Mouse (Mus musculus) gastrocnemius, adult 18-20 months (tissue): ENCODE data around the gene Pld3. TPM values are rescaled to one million over a fixed set of nuclear protein-coding genes. Genes with fewer than 3 reads are reported as not detected.

Experiments used
- DNase-seq: peaks from one replicate; pipeline ENCODE4 v3.0.0; 2021; ENCODE audit warnings: low spot score
- long read RNA-seq, 2 experiments: library from polyadenylated mRNA; stranded (forward); transcript quantifications; one replicate each; pipeline ENCODE4 v2.0.0; 2021
- total RNA-seq, 2 experiments: library from RNA; stranded (reverse); gene quantifications; 2 replicates each; pipeline ENCODE4 v1.2.3; 2021

Gene Pld3
- total RNA-seq: 10 to 100 TPM; 15.1 to 16.1 TPM
- long read RNA-seq, experiment 1, transcript Pld3-201 (14 exons, 2,282 nt): major isoform, 11 of 24 reads
- long read RNA-seq, experiment 1, partial matches to known transcripts: 9 of 24 reads
- long read RNA-seq, experiment 1, other reads (novel, unspliced or antisense): 4 of 24 reads
- long read RNA-seq, experiment 2, transcript Pld3-201 (14 exons, 2,282 nt): major isoform, 12 of 29 reads
- long read RNA-seq, experiment 2, partial matches to known transcripts: 15 of 29 reads
- long read RNA-seq, experiment 2, other reads (novel, unspliced or antisense): 2 of 29 reads

DNA sequence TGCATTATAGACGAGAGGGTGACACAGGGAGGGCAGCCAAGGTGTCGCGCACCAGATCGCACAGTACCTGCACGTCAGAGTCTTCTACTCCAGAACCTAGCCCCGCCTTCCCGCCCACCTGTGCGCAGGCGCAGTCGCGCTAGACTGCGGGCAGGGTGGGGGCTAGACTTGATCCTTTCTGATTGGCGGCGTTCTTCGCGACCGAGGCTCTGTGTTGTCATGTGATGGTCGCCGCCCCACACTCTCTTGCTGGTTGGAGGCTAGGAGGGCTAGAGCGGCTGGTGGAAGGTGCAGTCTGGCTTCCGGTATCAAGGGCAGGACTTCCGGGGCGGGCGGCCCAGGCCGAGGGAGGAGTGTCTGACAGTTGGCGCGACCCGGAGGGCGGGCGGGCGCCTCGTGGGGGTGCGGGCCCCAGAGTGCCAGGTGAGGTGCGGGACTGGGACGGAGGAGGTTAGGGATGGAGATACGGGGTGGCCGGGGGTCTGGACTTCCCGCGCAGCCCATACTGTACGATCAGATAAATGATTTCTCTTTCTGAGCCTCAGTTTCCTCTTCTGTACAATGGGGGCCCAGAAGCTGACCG is at the start of gene Pld3, which contains the start of gene 2310022A10Rik:
Gene Pld3 (minus strand): TSS at position 288 of the 583 bp plus-strand sequence.
Gene 2310022A10Rik (plus strand): TSS at position 303 of the 583 bp plus-strand sequence.
- peak; percentile 95 for DNase-seq

DNA sequence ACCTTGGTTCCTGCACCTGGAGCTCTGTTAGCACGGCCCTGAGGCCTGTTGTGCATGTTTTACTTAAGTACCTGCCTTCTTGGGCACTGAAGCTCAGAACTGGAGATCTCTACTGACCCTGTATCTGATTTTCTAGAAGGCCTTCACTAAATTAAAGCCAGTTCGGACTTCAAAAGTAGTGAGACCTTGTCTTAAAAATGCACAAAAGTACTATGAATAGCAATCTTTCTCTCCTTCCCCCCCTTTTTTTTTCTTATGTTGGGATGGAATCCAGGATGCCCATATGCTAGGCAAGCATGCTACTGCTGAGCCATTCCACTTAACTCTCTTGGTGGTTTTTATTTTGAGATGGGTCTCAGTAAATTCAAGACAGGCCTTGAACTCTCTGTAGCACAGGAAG is 49.1 kb upstream of the Pld3 start:
- no peak for DNase-seq

DNA sequence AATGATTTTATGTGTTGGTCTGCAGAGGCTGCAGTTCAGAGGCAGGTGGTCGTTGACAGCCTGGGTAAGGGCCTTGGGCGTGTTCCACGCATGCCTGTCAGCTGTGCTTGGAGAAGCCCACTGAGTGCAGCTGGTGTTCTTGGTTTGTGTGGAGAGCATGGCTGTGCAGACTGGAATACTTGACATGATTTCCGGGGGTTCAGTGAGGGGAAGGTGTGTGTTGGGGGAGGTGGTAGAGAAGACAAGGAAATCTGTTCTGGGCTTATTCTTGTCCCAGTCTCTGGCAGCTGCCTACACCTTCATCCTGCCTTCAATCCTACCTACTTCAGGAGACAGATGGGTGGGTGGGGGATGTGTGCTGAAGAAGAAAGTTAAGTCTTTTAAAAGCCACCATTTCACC is 48.6 kb upstream of the Pld3 start:
- DNase-seq: no peak

DNA sequence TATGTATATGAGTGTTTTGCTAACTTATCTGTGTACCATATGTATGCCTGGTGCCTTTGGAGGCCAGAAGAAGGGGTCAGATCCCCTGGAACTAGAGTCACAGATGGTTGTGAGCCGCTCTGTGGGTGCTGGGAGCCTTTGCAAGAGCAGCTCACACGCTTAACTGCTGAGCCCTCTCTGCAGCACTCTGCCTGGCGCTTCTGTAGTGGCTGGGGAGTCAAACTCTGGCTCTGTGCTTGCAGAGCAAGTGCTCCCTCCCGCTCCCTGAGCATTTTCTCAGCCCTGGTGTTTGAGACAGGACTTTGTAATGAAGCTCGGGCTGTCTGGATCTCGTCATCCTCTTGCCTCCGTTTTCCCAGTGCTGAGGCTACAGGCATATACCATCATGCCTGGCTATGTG is 45.0 kb upstream of the Pld3 start:
- DNase-seq: no peak

DNA sequence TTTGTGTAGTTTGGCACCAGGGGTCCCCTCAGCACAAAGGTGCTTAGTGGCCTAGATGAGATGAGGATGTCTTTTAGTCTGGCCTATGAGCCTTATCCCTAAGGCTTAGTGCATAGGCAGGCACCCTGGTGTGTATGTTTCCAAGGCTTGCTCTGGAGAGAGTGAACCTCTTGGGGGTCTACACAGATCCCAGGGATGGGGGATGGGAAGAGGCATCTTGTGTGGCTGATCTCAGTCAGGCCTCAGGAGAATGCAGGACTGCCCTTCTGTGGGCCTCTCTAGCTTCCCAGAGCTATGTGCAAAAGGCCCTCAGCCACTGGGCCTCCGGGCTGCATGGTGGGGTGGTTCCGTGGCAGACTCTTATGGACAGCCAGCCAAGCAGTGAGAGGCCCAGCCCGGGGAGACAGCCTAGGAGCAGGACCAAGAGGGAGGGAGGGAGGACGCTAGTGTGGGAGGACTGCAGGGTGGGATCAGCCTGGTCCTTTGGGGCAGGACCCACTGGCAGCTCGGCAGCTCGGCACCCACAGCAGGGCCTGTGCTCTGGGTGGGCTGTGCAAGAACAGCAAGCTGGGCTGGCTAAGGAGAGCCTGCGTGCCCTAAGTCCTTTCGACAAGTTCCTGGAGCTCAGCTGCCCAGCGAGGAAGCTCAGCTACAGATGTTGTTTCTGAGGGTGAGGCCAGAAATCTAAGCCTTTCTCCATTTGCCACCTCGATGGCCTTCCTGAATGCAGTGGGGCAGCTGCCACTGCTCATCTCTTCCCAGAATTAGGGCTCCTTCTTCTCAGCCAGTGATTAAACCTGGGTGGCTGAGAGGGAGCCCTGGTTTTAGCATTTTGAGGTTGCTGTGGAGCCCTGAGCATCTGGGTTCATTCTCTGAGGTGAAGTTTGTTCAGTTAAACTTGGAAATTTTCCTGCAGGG is 43.8 kb upstream of the Pld3 start:
- DNase-seq: peak; percentile 50

DNA sequence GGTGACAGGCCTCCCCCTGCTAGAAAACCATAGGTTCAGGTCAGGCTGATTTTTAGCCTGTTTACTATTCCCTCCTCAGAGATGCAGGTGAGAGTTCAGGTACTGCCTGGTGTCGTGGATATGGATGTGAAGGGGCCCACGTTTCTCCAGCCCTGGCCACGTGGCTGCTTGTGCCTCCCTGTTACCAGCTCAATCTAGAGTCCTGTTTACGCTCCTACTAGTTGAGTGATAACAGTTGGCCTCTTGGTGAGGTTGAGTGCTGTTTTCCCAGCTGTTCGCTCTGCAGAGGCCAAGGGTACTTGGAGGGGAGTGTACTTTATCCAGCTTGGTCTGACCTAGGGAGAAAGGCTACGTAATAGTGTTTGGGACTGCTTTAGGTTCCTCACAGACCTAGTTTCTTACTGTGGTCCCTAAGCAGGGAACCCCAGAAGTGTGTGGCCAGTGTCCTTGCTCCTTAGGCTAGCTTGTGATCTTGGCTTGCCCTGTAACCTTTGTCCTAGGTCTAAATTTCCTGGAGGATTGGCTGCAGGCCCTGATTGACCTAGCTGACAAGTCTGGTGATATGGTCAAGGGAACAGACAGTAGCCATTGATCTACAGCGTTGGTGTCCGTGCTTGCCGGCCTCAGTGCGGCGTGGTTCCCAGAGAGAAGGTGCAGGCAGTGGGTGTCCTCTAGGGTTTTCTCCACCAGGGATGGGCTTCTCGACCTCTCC is 40.1 kb upstream of the Pld3 start:
- no peak for DNase-seq

DNA sequence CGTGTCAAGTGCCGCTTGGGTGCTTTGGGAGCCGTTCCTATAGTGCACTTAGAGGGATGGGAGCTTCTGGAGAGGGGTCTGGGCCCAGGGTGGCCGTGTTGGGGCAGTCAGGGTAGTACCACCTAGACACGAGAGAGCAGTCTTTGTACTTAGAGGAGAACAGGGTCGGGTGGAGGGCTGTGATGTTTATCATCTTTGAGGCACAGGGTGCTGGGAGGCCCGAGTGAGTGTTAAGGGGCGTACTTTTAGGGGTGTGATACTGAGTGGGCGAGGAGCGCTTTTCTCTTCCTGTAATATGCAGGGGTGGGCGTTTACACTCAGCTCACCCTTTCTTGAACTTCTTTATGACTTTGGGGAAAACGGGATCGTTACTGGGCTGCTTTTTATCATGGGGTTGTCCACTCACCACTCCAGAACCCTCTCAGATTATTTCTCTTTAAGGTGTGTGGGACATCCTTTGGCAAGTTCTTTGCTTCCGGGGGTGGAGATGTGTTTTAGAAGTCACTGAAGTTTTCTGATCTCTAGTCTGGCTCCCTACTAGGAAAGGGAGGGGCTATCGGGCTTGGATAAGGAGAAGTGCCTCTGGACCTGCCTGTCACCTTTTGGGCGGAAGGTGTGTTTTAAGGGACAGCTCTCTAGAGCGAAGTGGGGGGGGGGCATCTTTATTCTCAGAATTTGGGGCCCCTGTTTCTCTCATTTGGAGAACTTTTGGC is 39.4 kb upstream of the Pld3 start:
- DNase-seq: no peak

DNA sequence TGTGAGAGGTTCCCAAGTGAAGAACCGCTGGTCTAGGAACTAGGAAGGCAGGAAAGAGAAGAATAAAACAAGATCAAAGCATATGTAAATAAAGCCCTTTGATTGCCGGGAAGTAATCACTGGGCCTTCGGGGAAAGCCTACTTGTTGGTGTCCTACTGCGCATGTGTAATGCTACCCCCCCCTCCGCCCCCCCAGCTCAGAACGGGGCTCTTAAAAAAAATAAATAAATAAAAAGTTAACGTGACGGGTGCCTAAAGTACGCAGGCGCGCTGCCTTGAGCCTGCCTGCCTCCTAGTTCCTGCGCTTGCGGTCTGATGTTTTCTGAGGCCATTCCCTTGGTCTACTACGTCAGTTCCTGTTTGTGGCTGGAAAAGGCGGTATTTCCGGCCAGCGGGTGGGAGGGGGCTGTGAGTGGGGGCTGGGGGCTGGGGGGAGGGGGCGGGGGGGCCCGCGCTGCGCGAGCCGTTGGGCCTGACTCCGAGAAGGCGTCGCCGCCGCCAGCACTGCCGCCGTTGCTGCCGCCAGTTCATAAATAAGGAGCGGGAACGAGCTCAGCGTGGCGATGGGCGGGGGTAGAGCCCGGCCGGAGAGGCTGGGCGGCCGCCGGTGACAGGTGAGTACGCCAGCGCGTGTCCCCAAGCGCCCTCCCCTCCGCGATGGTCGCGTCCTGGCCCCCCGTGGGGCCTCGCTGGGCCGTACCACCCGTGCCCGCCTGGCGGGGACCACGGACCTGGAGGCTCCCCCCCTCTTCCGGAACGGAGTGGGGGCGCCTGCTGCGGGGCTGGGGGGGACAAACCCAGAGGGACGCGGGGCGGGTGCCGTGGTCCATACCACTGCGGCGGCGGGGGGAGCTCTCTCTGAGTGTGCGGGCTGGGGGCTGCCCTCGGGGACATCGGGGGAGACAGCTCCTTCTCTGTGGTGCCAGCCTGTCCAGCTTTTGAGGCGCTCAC is 38.5 kb upstream of the Pld3 start, which contains the start of gene Akt2:
Gene Akt2 (plus strand): TSS at position 287 of the 951 bp plus-strand sequence.
- peak; percentile 93 for DNase-seq

DNA sequence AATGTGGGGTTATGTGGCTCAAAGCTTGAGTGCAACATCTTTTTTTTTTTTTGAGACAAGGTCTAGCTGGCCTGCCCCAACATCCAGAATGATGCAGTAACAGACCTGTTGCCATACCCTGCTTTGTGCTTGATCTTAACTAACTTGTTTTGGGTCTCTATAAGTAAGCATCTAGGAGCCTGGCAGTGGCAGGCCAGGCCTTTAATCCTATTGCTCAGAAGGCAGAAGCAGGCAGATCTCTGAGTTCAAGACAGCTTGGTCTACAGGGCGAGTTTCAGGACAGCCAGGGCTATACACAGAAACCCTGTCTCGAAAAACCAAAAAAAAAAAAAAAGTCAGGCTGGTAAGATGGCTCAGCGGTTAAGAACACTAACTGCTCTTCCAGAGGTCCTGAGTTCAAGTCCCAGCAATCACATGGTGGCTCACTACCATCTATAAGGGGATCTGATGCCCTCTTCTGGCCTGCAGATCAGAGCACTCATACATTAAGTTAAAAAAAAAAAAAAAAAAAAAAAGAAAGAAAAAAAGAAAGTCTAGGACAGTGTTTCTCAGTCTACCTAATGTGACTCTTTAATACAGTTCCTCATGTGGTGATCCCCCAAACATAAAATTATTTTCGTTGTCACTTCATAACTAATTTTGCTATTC is 37.7 kb upstream of the Pld3 start:
- no peak for DNase-seq

DNA sequence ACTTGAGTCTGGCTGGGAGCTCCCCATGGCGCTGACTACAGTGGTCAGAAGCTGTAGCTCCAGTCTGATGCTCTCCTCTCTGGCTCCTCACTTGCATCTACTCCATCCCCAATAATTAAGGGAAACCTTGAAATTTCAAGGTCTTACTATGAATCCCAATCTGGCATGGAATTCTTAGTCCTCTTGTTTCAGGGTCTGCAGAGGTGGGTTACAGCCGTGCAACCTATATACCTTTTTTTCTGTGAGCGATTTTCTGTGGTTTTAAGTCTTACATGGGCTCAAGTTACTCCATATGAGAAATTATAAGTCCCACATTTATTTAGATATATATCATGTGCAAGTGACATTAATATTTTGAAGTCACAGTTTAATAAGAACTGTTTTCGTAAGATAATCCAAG is 37.1 kb upstream of the Pld3 start:
- no peak for DNase-seq

DNA sequence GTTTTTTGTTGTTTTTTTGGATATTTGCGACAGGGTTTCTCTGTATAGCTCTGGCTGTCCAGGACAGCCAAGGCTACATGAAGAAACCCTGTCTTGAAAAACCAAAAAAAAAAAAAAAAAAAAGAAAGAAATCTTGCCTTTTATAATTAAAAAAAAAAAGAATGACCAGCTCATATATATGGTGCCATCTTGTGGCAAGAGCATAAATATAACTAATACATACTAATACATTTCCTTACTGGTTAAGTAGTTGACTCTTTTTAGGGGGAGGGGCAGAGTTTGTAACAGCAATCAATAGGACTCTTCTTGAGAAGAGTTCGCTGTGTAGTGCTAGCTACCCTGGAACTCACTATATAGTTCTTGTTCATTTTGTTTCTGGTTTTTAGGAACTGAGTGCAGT is 34.7 kb upstream of the Pld3 start:
- no peak for DNase-seq

DNA sequence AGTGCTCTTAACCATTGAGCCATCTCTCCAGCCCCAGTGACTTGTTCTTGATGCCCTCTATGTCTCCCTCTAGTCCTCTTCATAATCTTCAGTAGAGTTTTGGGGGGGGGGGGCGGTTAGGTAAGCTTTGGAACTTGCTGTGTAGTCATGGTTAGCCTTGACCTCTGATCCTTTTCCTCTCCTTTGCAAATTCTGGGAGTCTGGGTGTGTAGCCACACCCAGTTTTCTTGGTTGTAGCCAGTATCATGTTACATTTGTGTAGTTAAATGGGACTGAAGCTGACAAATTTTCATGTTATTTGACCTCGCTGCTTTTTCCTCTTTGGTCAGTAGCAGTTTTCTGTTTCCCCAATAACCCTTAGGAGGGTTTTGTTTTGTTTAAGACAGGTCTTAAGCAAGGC is 33.8 kb upstream of the Pld3 start:
- DNase-seq: no peak

DNA sequence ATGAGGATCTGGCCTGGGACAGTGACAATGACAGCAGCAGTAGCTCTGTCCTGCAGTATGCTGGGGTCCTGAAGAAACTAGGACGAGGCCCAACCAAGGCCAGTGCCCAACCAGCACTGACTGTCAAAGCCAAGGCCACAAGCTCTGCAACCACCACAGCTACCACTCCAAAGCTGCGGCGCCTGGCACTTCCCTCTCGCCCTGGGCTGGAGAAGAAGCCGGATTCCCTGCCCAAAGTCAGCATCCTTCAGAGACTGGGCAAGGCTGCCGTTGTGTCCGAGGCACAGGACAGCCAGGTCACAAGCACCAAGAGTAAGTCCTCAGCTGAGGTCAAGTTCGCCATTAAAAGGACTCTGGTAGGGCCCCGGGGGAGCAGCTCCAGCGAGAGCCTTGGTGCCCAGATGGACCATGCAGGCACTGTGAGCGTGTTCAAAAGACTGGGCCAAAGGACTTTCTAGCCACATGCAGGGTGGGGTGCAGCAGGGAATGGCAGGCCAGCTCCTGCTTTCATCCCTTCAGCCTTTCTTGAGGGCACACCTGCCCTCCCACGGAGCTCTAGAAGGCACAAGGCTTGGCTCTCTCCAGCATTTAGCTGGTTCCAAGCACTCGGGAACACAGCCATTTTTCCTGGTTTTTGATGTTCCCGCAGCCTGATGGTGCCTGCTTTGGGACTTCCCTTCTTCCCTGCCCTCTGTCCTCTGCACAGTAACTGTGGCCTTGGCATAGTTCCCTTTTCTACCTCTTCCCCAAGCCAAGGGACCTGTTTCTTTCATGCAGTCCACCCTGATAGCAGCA is 27.6 kb upstream of the Pld3 start:
- DNase-seq: no peak

DNA sequence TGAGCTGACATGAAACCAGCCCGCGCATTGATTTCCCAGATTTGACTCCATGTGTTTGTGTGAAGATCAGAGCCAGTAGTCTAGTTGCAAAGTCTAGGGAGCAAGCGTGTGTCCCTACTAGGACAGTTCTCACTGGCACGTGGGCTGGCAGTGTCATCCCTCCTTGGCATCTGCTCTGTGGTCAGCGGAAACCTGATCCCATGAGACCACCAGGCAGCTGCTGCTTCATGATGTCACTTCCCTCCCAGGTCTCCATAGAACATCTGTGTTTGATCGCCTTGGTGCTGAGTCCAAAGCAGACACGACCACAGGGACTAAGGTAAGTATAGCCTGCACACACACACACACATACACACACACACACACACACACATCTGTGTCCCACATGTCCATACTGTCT is 25.4 kb upstream of the Pld3 start:
- DNase-seq: no peak

DNA sequence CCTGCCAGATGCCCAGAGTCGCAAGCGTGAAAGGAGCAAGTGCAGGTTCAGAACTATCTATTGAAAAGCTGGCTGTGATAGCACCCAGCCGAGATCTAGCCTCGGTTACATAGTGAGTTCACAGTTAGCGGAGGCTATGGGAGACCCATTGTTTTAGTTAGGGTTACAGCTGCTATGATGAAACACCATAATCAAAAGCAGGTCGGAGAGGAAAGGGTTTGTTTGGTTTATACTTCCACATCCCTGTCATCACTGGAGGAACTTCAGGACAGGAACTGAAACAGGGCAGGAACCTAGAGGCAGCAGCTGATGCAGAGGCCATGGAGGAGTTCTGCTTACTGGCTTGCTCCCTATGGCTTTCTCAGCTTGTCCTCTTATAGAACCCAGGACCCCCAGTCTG is 24.6 kb upstream of the Pld3 start:
- no peak for DNase-seq

DNA sequence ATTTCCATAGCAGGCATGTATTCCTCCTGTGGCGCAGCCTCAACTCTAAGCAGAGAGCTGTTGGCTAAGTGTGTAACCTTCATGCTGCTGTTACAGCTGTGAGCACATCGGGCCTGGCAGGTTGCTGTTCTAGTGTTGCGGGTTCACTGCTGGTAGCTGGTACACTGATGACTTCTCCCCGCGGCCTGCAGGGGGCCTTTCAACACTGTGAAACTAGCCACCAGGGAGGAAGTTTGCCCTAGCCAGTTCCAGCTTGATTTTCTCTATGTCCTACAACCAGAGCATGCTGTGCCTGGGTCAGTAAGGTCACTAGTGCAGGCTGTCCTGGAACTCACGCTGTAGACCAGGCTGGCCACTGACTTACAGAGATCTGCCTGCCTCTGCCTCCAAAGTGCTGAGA is 23.9 kb upstream of the Pld3 start:
- DNase-seq: no peak

DNA sequence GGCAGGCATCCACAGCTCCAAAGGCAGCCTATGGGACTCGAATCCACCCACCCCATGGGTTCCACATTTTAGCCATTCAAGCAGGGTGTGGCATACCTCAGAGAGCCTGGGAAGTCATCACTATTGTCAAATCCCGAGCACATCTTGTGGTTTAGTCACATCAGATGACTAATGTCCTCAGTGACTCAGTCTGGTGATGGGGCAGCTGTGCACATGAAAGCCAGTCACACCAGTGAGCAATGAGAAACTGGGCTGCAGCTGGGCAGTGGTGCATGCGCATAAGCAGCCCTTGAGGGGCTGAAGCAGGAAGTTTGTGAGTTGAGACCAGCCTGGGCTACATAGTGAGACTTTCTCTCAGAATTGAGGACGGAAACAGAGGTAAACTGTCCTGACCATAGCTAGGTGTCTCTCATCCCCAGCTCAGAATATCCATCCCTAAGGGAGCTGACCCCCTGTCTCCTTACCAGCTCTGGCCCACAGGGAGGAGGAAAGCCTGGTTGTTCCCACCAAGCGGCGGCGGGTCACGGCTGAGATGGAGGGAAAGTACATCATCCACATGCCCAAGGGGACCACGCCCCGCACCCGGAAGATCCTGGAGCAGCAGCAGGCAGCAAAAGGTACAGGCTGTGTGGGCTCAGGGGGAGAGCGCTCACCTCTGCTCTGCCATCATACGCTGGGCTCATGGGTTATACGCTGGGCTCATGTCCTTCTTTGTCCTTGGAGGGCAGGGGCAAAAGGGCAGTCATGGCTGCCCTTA is 21.3 kb upstream of the Pld3 start:
- DNase-seq: no peak

DNA sequence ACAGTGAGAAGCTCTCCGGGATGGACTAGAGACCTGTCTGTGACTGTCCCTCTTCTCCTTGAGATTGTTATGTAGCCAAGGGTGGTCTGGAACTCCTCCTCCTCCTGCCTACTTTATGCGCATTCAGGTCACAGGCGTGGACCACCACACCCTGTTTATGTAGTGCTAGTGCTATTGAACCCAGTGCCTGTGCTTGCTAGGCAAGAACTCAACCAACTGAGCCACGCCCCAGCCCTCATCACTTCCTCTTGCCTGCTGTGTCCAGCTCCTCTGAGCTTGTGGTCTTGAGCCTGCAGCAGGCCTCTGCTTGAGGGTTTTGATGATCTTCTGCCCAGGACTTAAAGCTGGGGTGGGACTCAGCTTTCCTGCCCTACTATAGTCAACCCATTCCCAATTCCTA is 19.1 kb upstream of the Pld3 start:
- no peak for DNase-seq
